Mouse (Mus musculus) hindlimb bud, embryonic 11.5 days (tissue): ENCODE data around the gene Wdr4.

Source experiments
- DNase-seq: peaks from one replicate; pipeline ENCODE4 v3.0.0-alpha.2; 2012; ENCODE audit warnings: low read depth, low spot score; ENCODE audit errors: extremely low spot score

Wdr4 gene

GRCm38 (mm10) chr17:31448519-31448918 is 71.3 kb downstream of the Wdr4 start:
- DNase-seq = no peak

- no peak for DNase-seq
These were observed 72.0 kb downstream of the Wdr4 start for GRCm38 (mm10) chr17:31447766-31448165.

GRCm38 (mm10) chr17:31445061-31445731 is 74.6 kb downstream of the Wdr4 start:
- DNase-seq = peak; percentile 39
